Mouse (Mus musculus) CH12.LX (cell line): ENCODE measurements at regions not wholly inside any gene's neighbourhood (a gene's known extent, or its start where the extent isn't known, plus 50 kb on each side); places are given as distances from the start of the nearest gene placed in this dataset.

Source experiments
- CTCF ChIP-seq, 2 experiments: IDR thresholded peaks in 1 of 2; conservative IDR thresholded peaks in 1 of 2; 2 replicates each; pipeline ENCODE4 v1.5.1; 2011 to 2012; ENCODE audit warnings: low read depth in 2 of 2, low read length in 2 of 2, improper control_type of control experiment in 1 of 2, inconsistent platforms in 1 of 2, mild to moderate bottlenecking in 1 of 2, moderate library complexity in 1 of 2
- E2F4 ChIP-seq: IDR thresholded peaks from 2 replicates; pipeline ENCODE4 v1.6.1; 2011; ENCODE audit warnings: low read depth, low read length, improper control_type of control experiment; ENCODE audit not compliant: insufficient replicate concordance
- EP300 ChIP-seq: IDR thresholded peaks from 2 replicates; pipeline ENCODE4 v1.6.1; 2011; ENCODE audit warnings: low read length, improper control_type of control experiment
- ETS1 ChIP-seq: conservative IDR thresholded peaks from 2 replicates; pipeline ENCODE4 v1.6.1; 2012; ENCODE audit warnings: low read depth, mild to moderate bottlenecking, inconsistent platforms, low read length, improper control_type of control experiment, moderate library complexity
- MAX ChIP-seq: IDR thresholded peaks from 2 replicates; pipeline ENCODE4 v1.6.1; 2011; ENCODE audit warnings: low read length, improper control_type of control experiment
- MAZ ChIP-seq: IDR thresholded peaks from 2 replicates; pipeline ENCODE4 v1.6.1; 2012; ENCODE audit warnings: low read depth, mild to moderate bottlenecking, inconsistent platforms, low read length, improper control_type of control experiment, moderate library complexity
- NRF1 ChIP-seq: IDR thresholded peaks from 2 replicates; pipeline ENCODE4 v1.6.1; 2014; ENCODE audit warnings: low read depth, mild to moderate bottlenecking, inconsistent platforms, low read length, improper control_type of control experiment, moderate library complexity
- POLR2A ChIP-seq: IDR thresholded peaks from 2 replicates; pipeline ENCODE4 v1.6.1; 2011; ENCODE audit warnings: low read depth, mild to moderate bottlenecking, improper control_type of control experiment, low read length
- RAD21 ChIP-seq: IDR thresholded peaks from 2 replicates; pipeline ENCODE4 v1.6.1; 2011; ENCODE audit warnings: low read depth, mild to moderate bottlenecking, low read length, improper control_type of control experiment, moderate library complexity
- TBP ChIP-seq: conservative IDR thresholded peaks from 2 replicates; pipeline ENCODE4 v1.6.1; 2011; ENCODE audit warnings: low read depth, low read length, improper control_type of control experiment
- TCF12 ChIP-seq: IDR thresholded peaks from 2 replicates; pipeline ENCODE4 v1.6.1; 2014; ENCODE audit warnings: low read depth, mild to moderate bottlenecking, inconsistent platforms, low read length, improper control_type of control experiment
- USF1 ChIP-seq: IDR thresholded peaks from 2 replicates; pipeline ENCODE4 v1.6.1; 2014; ENCODE audit warnings: low read depth, mild to moderate bottlenecking, inconsistent platforms, low read length, improper control_type of control experiment
- ZMIZ1 ChIP-seq: IDR thresholded peaks from 2 replicates; pipeline ENCODE4 v1.6.1; 2012; ENCODE audit warnings: low read depth, mild to moderate bottlenecking, inconsistent platforms, low read length, improper control_type of control experiment

- TF ChIP-seq CTCF (conservative IDR thresholded peaks at IDR 0.05 in 1 of 2, IDR thresholded peaks at IDR 0.05 in 1 of 2; ENCODE audit: low read depth in 2 of 2, low read length in 2 of 2) (no peak), NRF1 (no peak), USF1 (no peak), MAX (no peak), POLR2A (no peak), RAD21 (no peak), EP300 (no peak), TCF12 (no peak), E2F4 (no peak), TBP (no peak), MAZ (no peak), ZMIZ1 (no peak), ETS1 (no peak)
Measured at GRCm38 (mm10) chr10:68347806-68348205, 69.3 kb upstream of the Arid5b start.
